Mouse (Mus musculus): ENCODE data around the gene Zfp260. TPM values are rescaled to one million over a fixed set of nuclear protein-coding genes. Genes with fewer than 3 reads are reported as not detected.

Zfp260 gene
- total RNA-seq, 4 experiments from 2014 or later, result 65.7 to 79.1 (median 70.9) TPM

DNA sequence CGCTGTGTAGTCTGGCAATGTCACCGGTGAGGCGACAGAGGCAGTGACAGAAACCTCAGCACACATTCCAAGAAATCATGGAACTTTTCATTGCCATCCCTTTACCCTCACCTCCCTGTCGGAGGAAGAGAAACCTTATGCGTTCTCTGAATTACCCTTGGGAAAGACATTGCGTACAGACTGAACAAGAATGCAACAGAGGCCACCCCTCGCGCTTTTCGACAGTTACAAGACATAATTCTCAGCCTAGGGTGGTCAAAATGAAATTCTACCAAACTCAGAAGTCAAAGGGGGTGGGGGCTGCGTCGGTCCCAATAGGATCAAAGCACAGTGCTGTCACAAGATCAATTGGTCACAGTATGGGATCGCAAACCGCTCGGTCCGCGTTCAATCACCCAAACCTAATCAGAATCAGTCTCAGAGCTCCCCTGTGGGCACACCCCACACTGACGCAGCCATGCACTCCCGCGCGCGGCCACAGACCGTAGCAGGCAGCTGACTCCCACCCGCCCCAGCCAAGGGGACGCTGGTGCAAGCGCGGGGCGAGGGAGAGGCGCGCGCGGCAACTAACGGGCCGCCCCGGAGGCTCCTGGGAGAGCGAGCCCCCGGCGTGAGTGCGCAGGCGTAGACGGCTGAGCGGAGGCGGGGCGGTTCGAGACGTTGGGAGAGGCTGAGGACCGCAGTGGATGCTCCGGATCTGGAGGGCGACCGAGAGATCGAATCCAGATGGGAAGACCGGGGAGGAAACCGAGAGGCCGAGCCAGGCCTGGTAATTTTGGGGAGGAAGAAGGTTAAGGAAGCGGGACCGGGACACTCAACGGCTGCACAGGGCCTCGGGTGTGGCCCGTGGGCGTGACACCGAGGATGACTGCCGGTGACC, 27.0 kb downstream of the Zfp260 start, which contains the start of gene Zfp382:
Zfp382 (plus strand) TSS at position 635 of the 880 bp plus-strand sequence.
- DNase-seq (ENCODE audit: low spot score in 2 of 2), result peak; percentile 78 to 83

- no peak for DNase-seq (ENCODE audit: low spot score in 2 of 2)
Measured at GRCm38 (mm10) chr7:30122188-30122530, 27.6 kb downstream of the Zfp260 start.

DNA sequence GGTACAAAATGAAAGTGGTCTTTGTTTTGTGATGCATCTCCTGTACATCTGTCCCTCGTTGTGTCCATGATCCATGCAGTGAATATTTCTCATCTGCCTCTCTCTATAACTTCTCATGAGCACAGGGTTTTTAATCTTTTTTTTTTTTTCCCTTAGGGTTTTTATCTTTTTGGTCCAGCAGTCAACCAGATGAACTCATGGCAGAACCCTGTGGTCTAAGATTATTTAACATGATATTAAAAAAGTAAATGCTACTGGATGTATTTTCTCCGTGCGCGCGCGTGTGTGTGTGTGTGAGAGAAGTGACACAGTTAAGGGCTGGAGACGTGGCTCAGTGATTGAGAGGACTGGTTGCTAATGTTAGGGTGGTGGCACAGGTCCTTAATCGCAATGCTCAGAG, 35.3 kb downstream of the Zfp260 start:
- DNase-seq (ENCODE audit: low spot score in 2 of 2), result no peak

- DNase-seq (ENCODE audit: low spot score in 2 of 2), result no peak
Measured at GRCm38 (mm10) chr7:30132396-30132795, 37.8 kb downstream of the Zfp260 start.

DNA sequence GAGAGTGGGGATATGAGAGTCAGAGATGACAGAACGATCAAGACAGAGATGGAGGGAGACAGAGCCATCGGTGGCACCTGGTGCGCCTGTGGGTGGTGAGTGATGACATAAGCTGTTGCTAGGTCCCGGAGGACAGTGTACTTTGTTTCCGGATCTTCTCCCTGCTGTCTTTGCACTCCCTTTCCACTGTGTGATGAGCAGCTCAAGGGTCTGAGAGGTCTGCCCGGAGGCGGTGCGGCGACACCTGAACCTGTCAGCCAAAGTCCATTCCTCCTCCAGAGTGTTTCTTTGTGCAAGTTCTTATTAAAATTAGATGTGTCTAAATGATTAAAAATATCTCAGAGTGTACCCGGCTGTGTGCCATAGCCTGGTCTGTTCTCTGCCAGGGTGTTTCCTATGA, 42.2 kb downstream of the Zfp260 start:
- no peak for DNase-seq (ENCODE audit: low spot score in 2 of 2)

- DNase-seq (ENCODE audit: low spot score in 2 of 2), result no peak
Measured at GRCm38 (mm10) chr7:30143170-30143554, 48.6 kb downstream of the Zfp260 start.

DNA sequence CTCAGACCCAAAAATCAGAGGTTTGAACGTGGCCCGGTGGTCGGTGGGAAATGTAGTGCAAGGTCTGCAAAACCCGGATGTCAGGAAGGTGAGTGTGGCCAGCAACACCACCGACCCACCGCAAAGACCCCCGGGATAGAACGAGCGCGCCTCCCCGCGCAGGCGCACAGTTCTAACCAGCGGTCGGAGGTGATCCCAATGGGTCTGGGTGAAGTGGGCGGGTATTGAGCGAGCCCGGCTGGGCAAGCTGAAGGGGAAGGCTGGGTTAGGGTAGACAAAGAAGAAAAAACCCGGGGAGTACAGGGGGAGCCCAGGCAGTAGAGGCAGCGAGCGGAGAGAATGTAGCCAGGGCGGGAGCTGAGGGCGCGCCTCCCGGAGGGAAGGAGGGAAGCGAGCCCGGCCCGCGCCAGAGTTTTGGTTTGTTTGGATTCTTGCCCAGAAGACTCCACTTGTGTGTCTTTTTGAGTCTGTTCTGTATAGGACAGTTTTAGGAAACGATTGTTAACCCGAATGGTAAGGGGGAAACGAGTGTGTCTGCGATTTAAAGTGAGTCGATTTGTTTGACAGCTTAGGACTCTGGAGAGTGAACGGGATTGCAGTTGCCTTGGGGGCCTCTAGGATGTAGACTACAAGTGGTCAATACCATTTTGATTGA, 49.1 kb downstream of the Zfp260 start:
- peak; percentile 32 to 57 for DNase-seq (ENCODE audit: low spot score in 2 of 2)

GRCm38 (mm10) chr7:30147011-30147410, 52.4 kb downstream of the Zfp260 start:
- DNase-seq (ENCODE audit: low spot score in 2 of 2), result no peak

DNA sequence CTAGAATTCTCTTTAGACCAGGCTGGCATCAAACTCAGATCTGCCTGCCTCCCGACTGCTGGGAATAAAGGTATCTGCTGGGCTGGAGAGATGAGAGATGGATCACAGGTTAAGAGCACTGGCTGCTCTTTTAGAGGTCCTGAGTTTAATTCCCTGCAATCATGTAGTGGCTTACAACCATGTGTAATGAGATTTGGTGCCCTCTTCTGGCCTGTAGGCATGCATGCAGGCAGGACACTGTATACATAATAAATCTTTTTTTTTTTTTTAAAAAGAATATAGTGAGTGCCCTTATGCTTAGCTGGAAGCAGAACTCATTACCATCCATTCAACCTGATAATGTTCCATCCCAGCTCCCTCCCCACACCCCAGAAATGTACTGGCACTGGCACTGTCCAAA, 59.5 kb downstream of the Zfp260 start:
- DNase-seq (ENCODE audit: low spot score in 2 of 2), result no peak

GRCm38 (mm10) chr7:30155507-30155906, 60.9 kb downstream of the Zfp260 start:
- DNase-seq (ENCODE audit: low spot score in 2 of 2), result no peak

Small RNAs within 50 kb of the gene (microRNA-seq; reads per million reads assigned to microRNA genes)
- gene Gm23368, result 0 reads per million in 2 experiments

Other genes starting within 250 kb of the Zfp260 start
- 10 to 100 TPM; 14.3 to 21.6 (median 18.6) TPM for gene Zfp940, start 241.1 kb upstream of the Zfp260 start, total RNA-seq (2022)
- 10 to 100 TPM; 13.7 to 16.2 (median 14.9) TPM for gene Zfp420, start 234.8 kb upstream of the Zfp260 start, total RNA-seq (2022)
- 10 to 100 TPM; 17.5 to 22.5 (median 18.0) TPM for gene Zfp27, start 188.2 kb upstream of the Zfp260 start, total RNA-seq (2022)
- gene Zfp383, start 186.6 kb upstream of the Zfp260 start, total RNA-seq (2022), result 1 to 10 TPM; 8.0 to 9.5 (median 8.8) TPM
- gene Zfp74, start 140.7 kb upstream of the Zfp260 start, total RNA-seq (2022), result 10 to 100 TPM; 16.6 to 17.9 (median 17.6) TPM
- gene Zfp568, start 110.8 kb upstream of the Zfp260 start, total RNA-seq (2022), result 1 to 10 TPM; 4.0 to 6.8 (median 4.9) TPM
- gene Zfp14, start 43.4 kb upstream of the Zfp260 start, total RNA-seq (2022), result 10 to 100 TPM in 2 of 4 experiments, 1 to 10 TPM in 2; 7.5 to 10.8 (median 9.9) TPM
- gene Zfp82, start 21.9 kb upstream of the Zfp260 start, total RNA-seq (2022), result 1 to 10 TPM; 5.7 to 6.5 (median 5.7) TPM
- under 1 TPM in 1 of 4 experiments, not detected in 3; 0.58 TPM for gene Gm26920, start 4.4 kb upstream of the Zfp260 start, total RNA-seq (2022)
- 10 to 100 TPM in 2 of 4 experiments, 1 to 10 TPM in 2; 9.3 to 11.2 (median 10.4) TPM for gene Zfp566, start 4.2 kb upstream of the Zfp260 start, total RNA-seq (2022)
- gene Zfp382, start 27.2 kb downstream of the Zfp260 start, total RNA-seq (2022), result 10 to 100 TPM; 28.9 to 31.5 (median 30.1) TPM
- 10 to 100 TPM; 45.6 to 47.7 (median 46.7) TPM for gene Zfp146, start 75.0 kb downstream of the Zfp260 start, total RNA-seq (2022)
- gene Cox7a1, start 89.4 kb downstream of the Zfp260 start, total RNA-seq (2022), result 1 to 10 TPM; 3.7 to 9.1 (median 5.7) TPM
- gene Capns1, start 104.0 kb downstream of the Zfp260 start, total RNA-seq (2022), result 100 to 1,000 TPM; 173 to 205 (median 180) TPM
- gene Polr2i, start 137.2 kb downstream of the Zfp260 start, total RNA-seq (2022), result 10 to 100 TPM; 56.6 to 66.4 (median 60.7) TPM
- gene Tbcb, start 137.5 kb downstream of the Zfp260 start, total RNA-seq (2022), result 100 to 1,000 TPM; 119 to 124 (median 122) TPM
- gene Ovol3, start 140.9 kb downstream of the Zfp260 start, total RNA-seq (2022), result not detected
- under 1 TPM; 0.36 to 0.50 (median 0.38) TPM for gene Thap8, start 185.3 kb downstream of the Zfp260 start, total RNA-seq (2022)
- gene Wdr62, start 185.6 kb downstream of the Zfp260 start, total RNA-seq (2022), result 1 to 10 TPM; 1.4 to 2.9 (median 1.8) TPM
- 100 to 1,000 TPM; 377 to 471 (median 424) TPM for gene Clip3, start 197.0 kb downstream of the Zfp260 start, total RNA-seq (2022)
- 10 to 100 TPM; 60.6 to 74.5 (median 62.8) TPM for gene Alkbh6, start 213.9 kb downstream of the Zfp260 start, total RNA-seq (2022)
- 10 to 100 TPM in 1 of 4 experiments, 1 to 10 TPM in 3; 7.4 to 10.5 (median 8.8) TPM for gene Syne4, start 220.0 kb downstream of the Zfp260 start, total RNA-seq (2022)
- under 1 TPM in 3 of 4 experiments, not detected in 1; 0.34 to 0.87 (median 0.48) TPM for gene E130208F15Rik, start 227.0 kb downstream of the Zfp260 start, total RNA-seq (2022)
- 10 to 100 TPM in 1 of 4 experiments, 1 to 10 TPM in 3; 8.3 to 10.0 (median 9.0) TPM for gene Sdhaf1, start 229.1 kb downstream of the Zfp260 start, total RNA-seq (2022)

Data from left cerebral cortex, adult 8-10 months (tissue).